In the genomic region with DNA sequence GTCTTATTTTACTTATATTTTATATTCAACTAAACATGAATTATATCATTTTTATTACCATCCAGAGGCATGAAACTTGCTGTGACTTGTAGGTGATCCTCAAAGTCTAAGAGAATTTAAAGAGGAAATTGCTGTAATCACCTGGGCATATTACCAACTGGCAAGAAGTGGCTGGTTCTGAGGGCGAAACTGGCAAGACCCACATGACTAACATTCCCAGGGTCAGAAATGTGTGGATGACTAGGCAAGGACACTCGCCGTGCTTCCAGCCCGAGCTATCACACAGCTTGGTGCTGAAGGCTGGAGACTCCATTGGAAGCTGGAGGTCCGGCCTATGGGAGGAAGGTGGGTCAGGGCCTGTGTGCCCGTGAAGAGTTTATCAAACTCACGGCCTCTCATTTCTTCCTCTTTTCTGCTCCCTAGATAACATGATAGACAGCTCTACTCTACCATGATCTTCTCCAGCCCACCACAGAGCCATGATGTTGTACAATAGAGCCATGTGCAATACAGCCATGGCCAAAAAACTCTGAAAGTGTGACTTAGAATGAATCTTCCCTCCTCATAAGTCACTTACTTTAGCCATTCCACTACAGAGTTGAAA, we compare ENCODE assay signal across 18 mouse cellular contexts.
DNase-seq lines count a peak whose midpoint lies in the region; ATAC-seq and TF ChIP-seq lines count a peak whose summit lies in the region.
"Had no signal": no experiment of that assay in that cellular context is flagged by ENCODE, and none has a peak within 500 bp of the region (broad histone marks: within the 10 kb centered on the region; RNA-seq: fewer than 3 reads in every experiment).

No protein-coding gene starts in this region.

- no peaks in the 10 kb centered on the region for H3K79me2 ChIP-seq in C2C12 (ENCODE audit: control insufficient read depth, insufficient read depth)

- no peak for ATAC-seq in kidney, embryonic 16.5 days (ENCODE audit: low FRiP score, low TSS enrichment)
- peak; percentile 42 to 46; a peak in 2 of 4 replicates for ATAC-seq in hematopoietic stem cell, adult 5-6 weeks (replicated peaks in 1 of 2; ENCODE audit: insufficient read depth in 1 of 2, low FRiP score in 2 of 2, low TSS enrichment in 1 of 2, low read depth in 1 of 2, poor library complexity in 2 of 2, severe bottlenecking in 2 of 2)
- ATAC-seq in CD4-positive, CD25-positive, alpha-beta regulatory T cell, adult 4 months = no peak
- ATAC-seq in hindbrain, postnatal 0 days = no peak
- ATAC-seq: activated CD4-positive, CD25-positive, alpha-beta regulatory T cell, adult 4 months; forebrain, postnatal 0 days had no signal

- H3K4me3 ChIP-seq in kidney, adult 2 months (ENCODE audit: insufficient read depth, low read depth, low read length) = no peak overlapping the region
- no peak overlapping the region for H3K4me3 ChIP-seq in kidney, embryonic 16.5 days (ENCODE audit: low read length)
- no peak overlapping the region for H3K4me3 ChIP-seq in C2C12 (ENCODE audit: insufficient read depth, poor library complexity, severe bottlenecking)
- no peak overlapping the region for H3K4me3 ChIP-seq in hindbrain, postnatal 0 days (ENCODE audit: low read length)

- no peak overlapping the region for H3K9ac ChIP-seq in kidney, embryonic 16.5 days (replicated peaks; ENCODE audit: low read length)
- H3K9ac ChIP-seq in hindbrain, postnatal 0 days (replicated peaks; ENCODE audit: low read length) = no peak overlapping the region
- H3K9ac ChIP-seq: forebrain, postnatal 0 days; liver, embryonic 14.5 days had no signal

- no peaks in the 10 kb centered on the region for H3K79me3 ChIP-seq in C2C12 (ENCODE audit: low read depth)

- H3K27ac ChIP-seq in kidney, adult 2 months (ENCODE audit: insufficient read depth, low read depth, low read length) = no peak overlapping the region
- no peak overlapping the region for H3K27ac ChIP-seq in kidney, embryonic 16.5 days (ENCODE audit: low read length)
- H3K27ac ChIP-seq in hindbrain, postnatal 0 days = no peak overlapping the region
- H3K27ac ChIP-seq: liver, embryonic 14.5 days; macrophage had no signal

- DNase-seq in kidney, adult 2 months = peak; percentile 17
- DNase-seq in adrenal gland, postnatal 14 days = peak; percentile 75
- DNase-seq in hindbrain, postnatal 0 days (ENCODE audit: low spot score) = no peak
- DNase-seq: forebrain, postnatal 0 days; gastrocnemius, postnatal 10 days; kidney, adult 8-10 months; layer of hippocampus, postnatal 36 days; left cerebral cortex, postnatal 4 days; midbrain, embryonic 14.5 days; thymus, postnatal 4 days had no signal

- no peak for TF ChIP-seq POLR2A in kidney, adult 2 months (IDR thresholded peaks at IDR 0.05; ENCODE audit: low read depth, low read length)

- peaks cover 7% of the 10 kb centered on the region; the same call in 1 of the 2 replicates for H3K9me3 ChIP-seq in kidney, embryonic 16.5 days (ENCODE audit: low read length)
- no peaks in the 10 kb centered on the region for H3K9me3 ChIP-seq in hindbrain, postnatal 0 days (ENCODE audit: low read length)

- no peak overlapping the region for H3ac ChIP-seq in C2C12 (ENCODE audit: control insufficient read depth, insufficient read length, low read depth)

- H3K27me3 ChIP-seq in kidney, adult 2 months (replicated peaks; ENCODE audit: control insufficient read depth, insufficient read depth, low read length) = no peaks in the 10 kb centered on the region
- no peaks in the 10 kb centered on the region for H3K27me3 ChIP-seq in kidney, embryonic 16.5 days (ENCODE audit: insufficient read depth, low read length)
- H3K27me3 ChIP-seq in C2C12 (ENCODE audit: control insufficient read depth, insufficient read depth, insufficient read length) = no peaks in the 10 kb centered on the region
- no peaks in the 10 kb centered on the region for H3K27me3 ChIP-seq in hindbrain, postnatal 0 days (ENCODE audit: insufficient read depth, low read length)
- H3K27me3 ChIP-seq: CH12.LX had no signal

- WGBS in kidney, adult 2 months = 82% methylated on average over 7 of the region's 7 CpGs
- 89% methylated on average over 7 of the region's 7 CpGs for WGBS in kidney, embryonic 16.5 days
- 90% methylated on average over 7 of the region's 7 CpGs for WGBS in hindbrain, postnatal 0 days

- TF ChIP-seq CTCF in kidney, adult 2 months (conservative IDR thresholded peaks at IDR 0.05; ENCODE audit: insufficient read depth, insufficient read length, low read depth, low read length) = no peak
- no peak for TF ChIP-seq CTCF in C2C12 (IDR thresholded peaks at IDR 0.05; ENCODE audit: control insufficient read depth, insufficient read depth, insufficient read length)
- no peak for TF ChIP-seq CTCF in hindbrain, postnatal 0 days (IDR thresholded peaks at IDR 0.05; ENCODE audit: low read depth)

- H3K36me3 ChIP-seq in kidney, adult 2 months (ENCODE audit: control insufficient read depth, insufficient read depth, low read length) = no peaks in the 10 kb centered on the region; the same call in none of the 2 replicates
- no peaks in the 10 kb centered on the region for H3K36me3 ChIP-seq in kidney, embryonic 16.5 days (ENCODE audit: insufficient read depth, low read length)
- H3K36me3 ChIP-seq in C2C12 (ENCODE audit: control insufficient read depth, insufficient read depth) = no peaks in the 10 kb centered on the region
- no peaks in the 10 kb centered on the region for H3K36me3 ChIP-seq in hindbrain, postnatal 0 days (ENCODE audit: insufficient read depth, low read length)

- no peaks in the 10 kb centered on the region for H3K4me1 ChIP-seq in kidney, adult 2 months (ENCODE audit: control insufficient read depth, insufficient read depth, low read length)
- H3K4me1 ChIP-seq in kidney, embryonic 16.5 days (ENCODE audit: insufficient read depth, low read length) = no peaks in the 10 kb centered on the region
- no peaks in the 10 kb centered on the region for H3K4me1 ChIP-seq in hindbrain, postnatal 0 days (ENCODE audit: insufficient read depth, low read length)

- H3K4me2 ChIP-seq in kidney, embryonic 16.5 days (replicated peaks; ENCODE audit: low read depth, low read length) = no peak overlapping the region
- H3K4me2 ChIP-seq in hindbrain, postnatal 0 days (ENCODE audit: low read depth, low read length) = no peak overlapping the region

TF ChIP-seq in C2C12, 6 proteins besides CTCF, POLR2A, EP300 and RAD21:
- peak; percentile 1 for TF ChIP-seq CEBPB (IDR thresholded peaks at IDR 0.05; ENCODE audit: low read depth)
- no peak for TF ChIP-seq MYOD1 (IDR thresholded peaks at IDR 0.05; ENCODE audit: control insufficient read depth, insufficient read length, low read depth)
- no peak for TF ChIP-seq MAX (IDR thresholded peaks at IDR 0.05)

Comparison
In these comparisons a context has a peak if more than half of its experiments do, and no peak if none do; other contexts are left out.
1. ATAC-seq: peak in hematopoietic stem cell, adult 5-6 weeks (2 of 2); none in kidney, embryonic 16.5 days (single experiment), CD4-positive, CD25-positive, alpha-beta regulatory T cell, adult 4 months (single experiment) and hindbrain, postnatal 0 days (single experiment).